Mouse (Mus musculus): ENCODE data around the gene Maml2.

Maml2 gene

DNA sequence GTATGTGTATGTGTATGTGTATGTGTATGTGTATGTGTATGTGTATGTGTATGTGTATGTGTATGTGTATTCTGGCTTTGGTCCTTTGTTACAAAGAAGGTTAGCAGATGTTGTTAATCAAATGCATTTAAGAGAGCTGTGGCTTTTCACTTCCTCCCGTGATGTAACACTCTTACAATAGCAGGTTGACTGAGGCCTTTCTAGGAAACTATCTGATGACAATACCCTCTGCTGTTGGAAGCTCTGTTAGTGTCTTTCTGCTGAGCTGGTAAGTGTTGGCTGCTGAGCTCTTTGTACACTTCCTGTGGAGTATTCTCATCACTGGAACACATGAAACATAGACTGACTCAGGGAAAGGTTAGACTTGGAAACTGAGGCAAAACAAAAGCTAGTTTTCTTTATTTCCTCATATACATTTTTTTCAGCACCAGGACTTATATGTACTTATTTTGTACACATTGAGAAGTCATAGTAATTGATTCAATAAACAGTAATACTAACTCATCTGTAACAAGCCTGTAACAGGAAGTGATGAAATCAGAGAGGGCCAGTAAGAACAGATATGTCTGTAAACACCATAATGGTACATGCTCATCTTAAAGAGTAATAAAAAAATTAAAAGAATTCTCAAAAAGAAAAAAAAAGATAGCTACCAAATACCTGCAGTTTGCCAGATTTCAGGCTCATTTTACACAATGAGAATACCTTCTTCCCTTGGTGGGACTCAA is 145.9 kb downstream of the Maml2 start:
- intact Hi-C loops (cut with DNase I), result no loop called here

DNA sequence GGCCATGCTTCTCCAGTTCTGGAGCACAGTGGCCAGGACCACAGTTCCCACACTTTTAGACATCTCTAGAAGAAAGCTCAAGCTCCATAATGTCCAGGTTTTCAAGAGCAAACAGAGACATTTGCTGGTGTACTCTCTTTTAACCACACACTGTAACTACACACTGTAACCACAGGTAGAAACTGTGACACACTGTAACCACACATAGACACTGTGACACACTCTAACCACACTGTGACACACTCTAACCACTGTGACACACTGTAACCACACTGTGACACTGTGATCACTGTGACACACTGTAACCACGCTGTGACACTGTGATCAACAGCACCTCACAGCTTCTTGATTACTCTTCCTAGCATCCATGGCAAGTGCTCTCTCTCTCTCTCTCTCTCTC is 148.5 kb downstream of the Maml2 start:
- intact Hi-C loops (cut with DNase I), result no loop called here

DNA sequence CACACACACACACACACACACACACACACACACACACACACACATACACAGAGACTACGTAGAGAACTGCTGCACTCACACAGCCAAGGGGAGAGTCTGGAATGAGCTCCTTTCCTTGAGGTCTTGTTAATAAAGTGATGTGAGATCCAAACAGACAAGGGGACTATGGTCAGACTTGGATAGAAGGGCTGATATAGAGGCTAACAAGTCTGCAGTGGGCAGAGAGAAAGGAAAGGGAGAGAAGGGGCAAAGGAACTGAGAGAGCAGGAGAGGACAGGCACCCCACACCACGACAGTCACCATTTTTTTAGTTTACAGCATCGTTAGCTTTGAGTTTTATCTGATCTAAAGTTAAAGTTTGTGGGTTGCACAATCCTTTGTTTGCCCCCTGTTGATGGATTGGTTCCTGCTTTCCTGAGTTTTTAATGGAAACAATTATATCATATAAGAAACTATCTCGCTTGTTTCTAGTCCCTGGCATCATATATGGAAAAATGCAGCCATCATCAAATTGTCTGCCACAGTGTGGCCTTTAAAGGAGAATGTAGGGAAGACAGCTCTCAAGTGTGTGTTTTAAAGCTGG is 149.0 kb downstream of the Maml2 start, which contains the start of gene Gm17571:
Gene Gm17571, minus strand, starts transcription at position 51 of the 583 bp plus-strand sequence.
- intact Hi-C loops (cut with DNase I), result no loop called here

DNA sequence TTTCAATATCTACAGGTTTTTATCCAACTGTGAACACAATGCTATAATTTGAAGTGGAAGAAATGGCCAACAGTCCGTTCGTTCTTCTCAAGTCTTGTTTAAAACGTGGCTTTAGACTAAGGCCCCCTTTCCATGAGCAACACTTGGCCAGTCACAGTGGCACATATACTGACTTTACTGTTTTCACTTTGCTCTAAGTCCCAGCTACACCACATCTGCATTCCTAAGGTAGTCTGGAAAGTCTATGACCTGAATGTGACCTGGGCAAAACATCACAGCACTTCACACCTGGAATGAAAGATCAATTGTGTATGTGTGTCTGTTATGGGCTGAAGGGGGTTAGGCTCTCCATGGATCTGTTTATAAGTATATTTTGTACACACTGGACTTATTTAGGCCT is 151.0 kb downstream of the Maml2 start:
- intact Hi-C loops (cut with DNase I), result no loop called here

DNA sequence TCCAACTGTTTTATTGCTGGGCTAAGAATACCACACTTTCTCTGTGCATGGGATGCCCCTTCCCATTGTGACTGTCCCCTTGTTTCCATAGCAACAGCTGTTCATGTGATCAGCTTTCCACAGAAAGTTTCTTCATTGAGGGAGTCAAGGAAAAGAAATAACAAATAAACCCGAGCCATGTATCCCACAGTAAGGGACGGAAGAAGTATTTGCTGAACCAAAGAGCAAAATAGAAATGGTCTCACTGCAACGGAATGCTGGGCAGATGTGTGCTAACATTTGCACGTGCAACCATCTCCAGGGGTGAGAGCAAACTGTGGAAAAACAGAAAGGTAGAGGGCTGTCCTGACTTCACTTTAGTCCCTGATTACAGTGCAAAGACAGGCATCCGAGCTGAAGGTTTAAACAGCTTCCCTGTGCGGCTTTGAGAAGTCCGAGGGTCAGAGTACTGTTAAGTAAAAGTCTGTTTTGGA is 156.9 kb downstream of the Maml2 start:
- intact Hi-C loops (cut with DNase I), result no loop called here

DNA sequence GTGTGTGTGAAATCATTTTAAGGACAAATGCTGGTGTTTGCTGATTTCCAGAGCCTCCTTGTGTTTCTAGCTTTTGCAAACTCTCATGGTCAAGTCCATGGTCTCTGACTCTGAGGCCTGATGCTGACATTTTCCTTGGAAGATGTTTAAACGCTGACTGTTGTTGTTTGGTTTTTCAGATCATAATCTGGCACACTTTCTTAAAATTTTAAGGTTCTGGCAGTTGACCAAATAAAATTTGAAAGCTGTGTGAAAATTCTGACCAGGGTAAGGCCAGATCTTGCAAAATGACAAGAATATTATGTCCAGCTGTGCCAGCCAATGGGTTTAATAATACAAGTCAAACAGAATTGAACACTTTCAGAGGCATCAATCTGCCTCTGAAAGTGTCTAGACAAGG is 157.5 kb downstream of the Maml2 start:
- intact Hi-C loops (cut with DNase I), result no loop called here

DNA sequence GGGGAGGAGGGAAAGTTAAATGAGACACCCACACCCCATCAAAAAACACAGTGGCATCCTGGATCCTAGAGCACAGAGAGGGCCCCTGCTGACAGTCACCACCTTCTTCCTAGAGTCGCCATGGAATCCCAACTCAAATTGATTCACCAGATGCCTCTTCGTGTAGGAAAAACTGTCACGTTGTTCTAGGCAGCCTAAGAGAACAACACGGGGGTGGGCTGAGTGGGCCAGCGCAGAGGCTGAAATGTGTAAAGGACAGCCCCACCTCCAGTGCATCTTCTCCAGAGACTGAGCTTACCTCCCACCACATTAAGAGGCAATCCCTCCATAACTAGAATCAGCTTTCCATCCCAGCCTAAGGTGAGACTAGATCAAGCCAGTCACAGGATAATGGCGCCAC is 160.0 kb downstream of the Maml2 start:
- intact Hi-C loops (cut with DNase I), result no loop called here

DNA sequence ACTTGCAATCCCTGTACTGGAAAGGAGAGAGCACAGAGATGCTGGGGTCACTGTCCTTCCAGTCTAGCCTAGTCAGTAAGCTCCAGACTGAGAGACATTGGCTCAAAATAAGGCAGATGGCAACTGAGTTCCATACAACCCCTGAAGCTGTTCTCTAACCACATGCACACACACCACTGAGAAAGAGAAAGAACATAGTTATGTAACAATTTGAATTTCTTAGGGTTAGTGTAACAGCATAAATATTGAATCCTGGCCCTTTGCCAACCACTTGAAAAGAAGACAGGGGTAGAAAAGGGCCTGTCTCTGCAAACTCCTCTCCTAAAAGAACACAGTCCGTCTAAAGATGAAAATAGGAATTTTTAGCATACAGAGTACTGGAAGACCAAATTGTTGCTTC is 161.6 kb downstream of the Maml2 start:
- intact Hi-C loops (cut with DNase I), result no loop called here

DNA sequence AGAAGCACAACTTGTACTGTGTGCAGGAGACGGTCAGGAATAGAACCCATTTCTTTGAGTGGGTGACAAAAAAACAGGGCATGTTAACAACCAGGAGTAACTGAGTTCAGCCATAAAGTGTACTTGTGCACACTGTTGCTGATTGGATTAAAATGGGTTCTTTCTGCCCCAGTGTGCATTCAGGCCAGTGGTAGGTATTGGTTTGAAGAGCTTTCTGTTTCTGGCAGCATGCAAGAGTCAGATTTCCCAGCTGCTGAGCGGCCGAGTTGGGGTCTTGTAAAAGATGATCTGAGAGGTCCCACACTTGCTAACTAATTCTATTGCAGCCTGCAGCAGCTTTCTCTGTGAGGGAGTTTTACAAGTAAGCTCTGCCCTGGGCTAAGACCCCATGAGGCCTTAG is 162.3 kb downstream of the Maml2 start:
- intact Hi-C loops (cut with DNase I), result no loop called here

DNA sequence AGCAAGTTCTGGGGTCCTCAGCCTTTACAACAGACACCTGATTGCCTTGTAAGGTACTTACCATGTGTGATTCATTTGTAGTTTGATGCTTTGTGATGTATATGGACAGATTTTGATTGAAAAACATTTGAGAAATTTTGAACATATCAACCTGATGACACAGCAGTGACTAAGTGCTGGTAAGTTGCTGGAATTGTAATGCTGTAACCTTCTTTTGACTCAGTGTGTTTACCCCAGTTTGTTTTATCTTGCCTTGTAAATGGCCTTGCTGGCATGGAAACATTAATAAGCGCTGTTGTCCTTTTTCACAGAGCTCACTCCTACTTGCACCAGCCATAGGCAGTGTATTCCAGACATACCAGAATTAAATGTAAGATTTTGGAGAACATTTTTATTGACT is 163.2 kb downstream of the Maml2 start:
- intact Hi-C loops (cut with DNase I), result no loop called here

DNA sequence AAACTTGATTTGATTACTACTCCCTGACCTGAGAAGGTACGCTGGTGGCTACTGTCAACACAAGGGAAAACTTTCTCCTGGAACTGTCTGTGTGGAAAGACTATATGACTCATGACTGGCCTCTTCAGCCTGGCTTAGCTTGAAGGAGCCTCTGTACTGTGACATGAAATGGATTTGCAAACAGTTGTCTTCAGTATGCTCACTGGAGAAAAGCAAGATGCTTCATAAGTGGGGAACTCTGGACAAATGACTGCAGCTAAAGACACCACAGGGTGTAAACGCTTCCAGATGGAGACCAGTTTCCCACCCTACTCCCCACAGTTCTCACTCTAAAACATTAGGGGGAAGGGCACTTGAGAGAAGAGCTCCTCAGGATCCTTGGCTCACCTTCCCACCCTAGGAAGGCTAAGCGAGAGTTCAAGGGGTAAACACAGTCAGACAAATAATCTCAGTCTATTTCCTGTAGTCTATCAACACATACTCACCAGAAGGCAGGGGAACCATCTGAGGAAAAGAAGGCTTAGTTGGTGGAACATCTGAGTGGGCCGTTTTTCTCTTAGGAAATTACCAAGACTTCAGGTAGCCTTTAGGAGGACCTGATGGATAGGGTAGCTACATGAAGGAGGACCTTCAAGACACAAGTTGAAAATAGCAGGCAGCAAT is 167.7 kb downstream of the Maml2 start:
- intact Hi-C loops (cut with DNase I), result no loop called here

DNA sequence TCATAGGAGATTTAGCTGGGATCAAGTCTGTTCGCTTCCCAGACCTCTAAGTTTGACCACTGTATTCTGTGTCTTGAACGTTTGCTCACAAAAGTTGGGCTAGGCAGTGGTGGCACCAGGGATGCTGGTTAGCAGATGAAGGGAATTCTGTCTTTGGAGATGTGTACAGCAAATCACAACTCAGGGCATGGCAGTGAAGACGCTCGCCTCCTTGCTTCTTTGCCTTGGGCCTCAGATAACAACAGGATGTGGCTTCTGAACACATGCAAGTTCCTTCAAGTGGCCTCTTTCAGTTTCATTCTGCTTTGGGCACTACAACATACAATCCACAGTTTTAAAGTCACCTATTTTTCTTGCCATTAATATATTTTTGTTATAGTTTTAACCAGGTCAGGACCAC is 168.6 kb downstream of the Maml2 start:
- intact Hi-C loops (cut with DNase I), result no loop called here

DNA sequence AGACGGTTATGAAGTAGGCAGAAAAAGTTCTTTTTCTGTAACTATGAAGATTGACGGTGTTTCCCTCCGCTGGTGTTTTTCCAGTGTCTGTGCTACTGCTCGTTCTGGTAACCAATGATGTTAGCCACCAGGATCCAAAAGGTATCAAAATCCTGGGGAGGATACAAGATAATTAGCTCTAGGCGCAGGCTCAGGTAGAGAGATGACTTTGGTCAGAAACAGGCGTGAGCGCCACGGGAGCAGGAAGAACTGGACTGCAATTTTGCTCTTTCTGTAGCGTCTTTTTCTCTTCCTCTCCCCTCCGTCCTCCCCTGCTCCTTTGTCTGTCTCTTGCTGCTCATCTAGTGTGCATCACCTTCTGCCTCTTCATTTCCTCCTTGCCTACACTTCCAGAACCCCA is 169.1 kb downstream of the Maml2 start:
- intact Hi-C loops (cut with DNase I), result no loop called here

DNA sequence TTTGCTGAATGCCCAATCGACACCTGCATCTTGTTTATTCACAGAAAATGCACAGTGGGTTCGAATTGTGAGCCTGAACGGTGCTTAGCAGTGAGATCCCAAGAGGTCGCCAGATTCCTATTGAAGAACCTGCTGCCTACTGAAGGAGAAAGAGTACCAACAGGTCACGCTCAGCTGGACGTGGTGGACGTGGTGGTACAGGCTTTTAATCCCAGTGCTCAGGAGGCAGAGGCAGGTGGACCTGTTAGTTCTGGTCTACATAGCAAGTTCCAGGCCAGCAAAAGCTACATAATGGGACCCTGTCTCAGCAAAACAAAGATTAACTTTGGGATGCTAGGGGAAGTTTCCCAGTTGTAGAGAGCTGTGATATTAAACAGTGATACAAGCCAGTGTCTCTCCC is 170.0 kb downstream of the Maml2 start:
- intact Hi-C loops (cut with DNase I), result no loop called here

DNA sequence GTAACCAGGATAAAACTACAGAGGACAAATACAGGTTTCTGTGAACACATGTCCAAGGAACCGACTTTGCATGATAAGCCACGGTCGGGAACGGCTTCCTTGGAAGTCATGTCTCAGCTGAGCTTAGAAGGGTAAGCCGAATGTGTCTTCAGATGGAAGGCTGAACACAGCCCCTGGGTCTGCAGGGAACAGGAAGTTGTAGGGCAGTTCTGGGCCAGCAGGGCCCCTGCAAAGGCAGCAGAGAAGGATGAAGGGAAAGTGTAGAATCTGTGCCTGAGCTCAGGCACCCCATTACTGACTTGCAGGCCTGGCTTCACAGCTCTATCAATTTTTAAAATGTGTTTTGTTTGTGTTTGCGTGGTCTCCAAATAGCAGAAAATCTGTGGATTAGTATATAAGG is 171.0 kb downstream of the Maml2 start:
- intact Hi-C loops (cut with DNase I), result no loop called here

DNA sequence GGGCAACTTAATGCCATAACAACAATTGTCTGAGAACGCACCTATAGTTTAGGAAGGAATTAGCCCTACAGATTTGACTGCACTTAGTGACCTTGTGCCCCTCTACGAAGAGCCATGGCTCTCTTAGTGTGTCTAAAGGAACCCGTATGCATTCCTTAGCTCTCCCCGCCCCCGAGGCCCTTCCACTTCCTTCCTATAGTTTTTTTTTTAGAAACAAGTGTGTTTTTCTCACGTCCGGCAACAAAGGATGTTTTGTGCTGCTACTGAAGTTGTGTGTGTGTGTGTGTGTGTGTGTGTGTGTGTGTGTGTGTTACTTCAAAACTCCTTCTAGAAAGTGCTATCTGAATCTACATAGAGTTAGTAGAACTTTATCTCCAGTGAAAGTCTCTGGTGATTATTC is 172.3 kb downstream of the Maml2 start:
- intact Hi-C loops (cut with DNase I), result no loop called here

DNA sequence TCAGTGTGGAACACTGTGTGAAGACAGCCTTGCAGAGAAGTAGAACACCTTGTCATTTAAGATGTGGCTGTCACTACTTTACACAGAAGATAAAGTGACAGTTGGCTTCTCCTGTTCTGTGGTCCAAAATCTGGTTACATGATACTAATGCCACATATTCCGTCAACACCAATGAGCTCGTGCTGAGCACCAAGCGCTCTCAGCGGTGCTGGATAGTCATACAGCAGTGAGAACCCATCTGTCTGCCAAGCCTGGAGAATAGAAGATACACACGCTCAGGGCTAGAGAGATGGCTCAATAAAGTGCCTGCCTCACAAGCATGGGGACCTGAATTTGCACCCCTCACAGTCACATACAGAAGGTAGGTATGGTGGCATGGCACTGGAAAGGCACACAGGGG is 177.2 kb downstream of the Maml2 start:
- intact Hi-C loops (cut with DNase I), result no loop called here

DNA sequence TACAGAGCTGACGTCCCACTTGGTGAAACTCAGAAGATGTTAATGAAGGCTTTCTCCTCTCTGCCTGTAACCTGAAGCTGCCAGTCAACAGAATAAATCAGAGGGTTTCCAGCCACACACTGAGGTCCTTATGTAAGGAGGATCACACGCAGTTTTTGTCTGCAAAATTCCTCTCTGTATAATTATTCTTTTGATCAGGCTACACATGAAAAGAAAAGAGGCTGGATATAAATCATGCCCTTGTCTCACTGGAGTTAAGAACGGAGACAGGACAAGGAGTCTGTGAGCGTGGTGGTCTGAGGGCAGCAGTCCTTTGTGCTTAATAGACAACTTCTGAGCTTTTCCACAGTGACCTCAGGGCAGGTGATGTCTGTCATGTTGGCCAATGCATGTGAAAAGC is 181.5 kb downstream of the Maml2 start:
- intact Hi-C loops (cut with DNase I), result no loop called here

DNA sequence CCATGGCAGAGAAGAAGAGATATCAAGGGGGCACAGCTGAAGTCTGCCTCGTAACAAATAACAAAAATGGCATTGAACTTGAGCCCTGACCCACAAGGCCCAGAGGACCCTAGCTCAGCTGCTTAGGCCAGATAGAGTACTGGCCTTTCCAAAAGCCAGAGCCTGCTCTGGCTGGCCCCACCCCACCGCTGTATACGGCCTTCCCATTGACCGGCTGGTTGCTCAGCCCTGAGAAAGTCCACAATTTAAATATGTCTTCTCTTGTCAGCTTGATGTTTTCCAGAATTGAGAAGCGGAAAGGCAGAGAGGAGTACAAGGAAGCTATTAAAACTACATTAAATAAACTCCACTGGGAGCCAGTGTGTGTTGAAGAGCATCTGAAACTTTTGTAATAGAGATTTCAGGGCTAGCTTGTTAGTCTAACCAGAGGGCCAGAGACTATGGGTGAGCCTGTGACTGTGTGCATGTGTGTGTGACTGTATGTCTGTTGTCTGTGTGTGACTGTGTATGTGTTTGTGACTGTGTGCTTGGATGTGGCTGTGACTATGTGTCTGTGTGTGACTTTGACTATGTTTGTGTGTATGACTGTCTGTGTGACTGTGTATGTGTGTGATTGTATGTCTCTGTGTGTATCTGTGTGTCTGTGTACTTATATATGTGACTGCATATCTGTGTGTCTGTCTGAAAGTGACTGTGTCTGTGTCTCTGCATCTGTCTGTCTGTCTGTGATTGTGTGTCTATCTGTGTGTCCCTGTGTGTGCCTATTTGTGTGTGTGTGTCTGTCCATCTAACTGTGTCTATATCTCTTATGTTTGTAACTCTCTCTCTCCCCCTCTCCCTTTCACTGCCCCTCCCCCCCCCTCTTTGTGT is 185.7 kb downstream of the Maml2 start:
- intact Hi-C loops (cut with DNase I), result no loop called here

DNA sequence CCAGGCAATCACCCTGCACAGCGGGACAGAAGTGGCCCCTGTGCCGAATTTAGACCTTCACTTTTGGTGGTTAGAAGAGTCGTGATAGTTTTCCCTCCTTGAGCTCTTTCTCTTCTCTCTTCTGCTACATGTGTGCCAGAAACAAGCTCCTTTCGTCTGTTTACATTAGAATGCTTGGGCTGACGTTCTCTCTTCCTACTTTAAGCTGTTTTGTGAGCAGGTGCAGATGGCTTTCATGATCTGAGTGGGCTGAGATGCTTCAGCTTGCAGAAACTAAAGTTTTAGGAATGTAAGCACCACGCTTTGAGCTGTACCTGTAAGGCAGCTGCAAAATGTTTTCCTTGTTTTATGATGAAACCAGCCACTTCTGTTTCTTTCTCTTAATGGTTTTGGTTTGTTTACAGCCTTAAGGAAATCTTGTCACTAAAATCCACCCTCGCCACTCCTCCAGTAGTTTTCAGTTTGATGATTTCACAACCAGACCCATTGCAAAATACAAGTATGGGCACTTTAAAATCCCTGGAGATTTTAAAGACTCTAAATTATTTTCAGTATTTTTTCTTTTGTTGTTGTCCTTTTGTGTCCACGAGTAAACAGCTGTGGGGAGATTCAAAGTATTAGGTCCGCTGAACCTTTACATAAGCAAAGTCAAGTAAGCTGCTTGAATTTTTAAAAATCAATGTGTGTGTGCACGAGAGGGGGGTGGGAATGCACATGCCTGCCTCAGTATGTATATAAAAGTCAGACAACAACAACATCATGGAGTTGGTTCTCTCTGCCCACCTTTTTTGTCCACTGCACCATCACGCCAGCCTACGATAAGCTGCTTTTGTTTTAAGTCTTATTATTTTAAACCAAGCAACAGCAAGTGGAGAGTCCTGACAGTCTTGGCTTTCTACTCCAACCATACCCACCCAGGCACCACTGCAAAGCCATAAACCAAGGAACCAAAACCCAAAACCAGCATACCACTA is 186.8 kb downstream of the Maml2 start:
- intact Hi-C loops (cut with DNase I), result no loop called here

DNA sequence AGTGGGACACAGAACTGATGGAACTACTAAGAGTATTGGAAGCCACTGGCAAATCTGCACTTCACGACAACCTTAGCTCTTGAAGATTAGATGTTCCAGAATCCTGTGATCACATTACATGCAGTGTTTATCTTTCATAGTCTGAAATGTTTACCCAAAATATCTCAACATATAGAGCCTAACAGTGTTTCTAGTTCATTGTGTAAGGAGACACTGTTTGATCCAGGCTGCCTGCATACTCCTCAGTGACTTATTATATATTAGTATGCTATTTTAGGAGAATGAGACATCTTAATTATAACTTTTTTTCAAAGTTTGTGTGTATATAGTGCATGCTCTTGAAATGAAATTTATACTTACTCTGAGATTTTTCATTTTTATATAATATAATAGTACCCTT is 188.2 kb downstream of the Maml2 start:
- intact Hi-C loops (cut with DNase I), result no loop called here
